Mouse (Mus musculus) embryonic facial prominence, embryonic 14.5 days (tissue): ENCODE results near the gene Cr2. TPM values are rescaled to one million over a fixed set of nuclear protein-coding genes. Genes with fewer than 3 reads are reported as not detected.
"Not testable (repeated sequence)": the region's sequence is repeated elsewhere in the genome, so short reads cannot be mapped to it uniquely, and the experiment has no call there.

ENCODE experiments used
- ATAC-seq: fragments of 200-750 bp; cut with Nextera tagmentation; 2 replicates; pipeline ENCODE4 v1.8.0; 2017; ENCODE audit warnings: low read depth, moderate number of reproducible peaks, moderate TSS enrichment
- DNase-seq: peaks from one replicate; pipeline ENCODE4 v3.0.0-alpha.2; 2015; ENCODE audit warnings: low spot score
- H3K27ac ChIP-seq: fragments of 300-500 bp; sonication (generic); replicated peaks from 2 replicates; pipeline ENCODE4 v1.5.1; 2014; ENCODE audit warnings: low read depth, mild to moderate bottlenecking, low read length, moderate library complexity
- H3K27me3 ChIP-seq: fragments of 300-500 bp; sonication (generic); replicated peaks from 2 replicates; pipeline ENCODE4 v1.6.1; 2014; ENCODE audit warnings: low read length; ENCODE audit not compliant: control insufficient read depth, insufficient read depth
- H3K36me3 ChIP-seq: fragments of 300-500 bp; sonication (generic); 2 replicates; pipeline ENCODE4 v1.6.1; 2014; ENCODE audit warnings: low read length, mixed read lengths; ENCODE audit not compliant: control insufficient read depth, insufficient read depth
- H3K4me1 ChIP-seq: fragments of 300-500 bp; sonication (generic); 2 replicates; pipeline ENCODE4 v1.6.1; 2014; ENCODE audit warnings: antibody characterized with exemption, low read length; ENCODE audit not compliant: control insufficient read depth, insufficient read depth
- H3K4me2 ChIP-seq: fragments of 300-500 bp; sonication (generic); 2 replicates; pipeline ENCODE4 v1.6.1; 2014; ENCODE audit warnings: low read depth, mild to moderate bottlenecking, low read length, moderate library complexity, mixed read lengths
- H3K4me3 ChIP-seq: fragments of 300-500 bp; sonication (generic); 2 replicates; pipeline ENCODE4 v1.5.1; 2014; ENCODE audit warnings: low read depth, mild to moderate bottlenecking, low read length
- H3K9ac ChIP-seq: fragments of 300-500 bp; sonication (generic); 2 replicates; pipeline ENCODE4 v1.6.1; 2014; ENCODE audit warnings: low read depth, mild to moderate bottlenecking, low read length, moderate library complexity, mixed read lengths
- H3K9me3 ChIP-seq: fragments of 300-500 bp; sonication (generic); 2 replicates; pipeline ENCODE4 v1.6.1; 2016; ENCODE audit warnings: low read length; ENCODE audit not compliant: control insufficient read depth
- WGBS: fragments of 180-500 bp; shearing (Covaris S2); extraction: QIAGEN DNeasy Blood & Tissue Kit; methylation state at CpG from one replicate; pipeline ENCODE4 v1.1.7; 2014; 5-methylcytosine and 5-hydroxymethylcytosine counted together
- polyA plus RNA-seq: library from polyadenylated mRNA; unstranded; fragments of >200 nt; fragmentation: Nextera tagmentation; extraction: Ambion mirVana; gene quantifications from 2 replicates; pipeline ENCODE4 v1.2.1, GENCODE M21; 2014

Cr2 gene
- polyA plus RNA-seq: 0.22 and 0.38 TPM in 2 replicates

DNA sequence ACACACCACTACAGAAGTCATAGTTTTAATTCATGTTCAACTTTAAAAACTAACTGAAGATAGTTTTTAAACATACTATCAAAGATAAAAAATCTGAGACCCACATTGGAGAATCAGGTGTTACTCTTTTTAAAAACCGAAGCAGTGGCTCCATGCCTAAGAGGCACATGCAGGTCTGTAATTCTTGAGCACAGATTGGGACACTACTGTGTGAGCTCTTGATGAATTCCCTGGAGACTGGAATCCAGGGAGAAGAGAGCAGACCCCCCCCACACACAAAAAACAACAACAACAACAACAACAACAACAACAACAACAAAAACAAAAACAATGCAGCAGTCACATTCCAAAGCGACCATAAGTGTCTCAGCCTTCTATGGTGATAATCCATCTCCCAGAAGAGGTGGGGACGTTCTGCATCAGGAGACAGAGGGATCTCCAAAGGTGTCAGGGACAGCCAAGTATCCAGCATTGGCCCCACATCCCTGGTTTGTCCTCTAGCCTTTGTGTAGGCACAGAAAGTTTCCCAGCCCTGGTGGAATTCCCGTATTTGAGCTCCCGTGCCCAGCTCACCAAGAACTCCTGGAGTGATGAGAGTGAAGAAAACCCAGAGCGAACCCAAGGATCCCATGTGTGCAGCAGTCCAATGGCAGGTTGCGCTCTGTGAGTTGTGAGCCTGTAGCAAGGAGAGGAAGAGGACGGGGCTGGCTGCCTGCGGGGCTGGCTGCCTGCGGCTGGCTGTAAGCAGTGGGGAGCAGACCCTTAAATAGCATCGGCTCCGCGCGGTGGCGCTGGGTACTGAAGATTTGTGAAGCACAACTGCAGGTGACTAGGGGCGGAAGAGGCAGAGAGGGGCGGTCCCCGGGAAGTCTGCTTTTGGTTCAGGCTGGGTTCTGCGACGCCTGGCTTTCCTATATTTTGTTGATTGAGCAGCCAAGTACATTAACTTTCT is at the start of gene Cr2:
Gene Cr2 (minus strand): TSS at position 737 of the 952 bp plus-strand sequence.
- H3K4me3 ChIP-seq: peak within 1 kb of the TSS; percentile 26
- no peaks in the 10 kb centered on the region for H3K9me3 ChIP-seq
- peak; percentile 79 for DNase-seq
- H3K4me1 ChIP-seq: no peaks in the 10 kb centered on the region
- H3K27me3 ChIP-seq: peaks cover 5% of the 10 kb centered on the region; the same call in 1 of the 2 replicates
- 10% methylated on average over 18 of the region's 20 CpGs for WGBS
- peak; percentile 94 for ATAC-seq
- H3K36me3 ChIP-seq: no peaks in the 10 kb centered on the region
- H3K9ac ChIP-seq: peak within 1 kb of the TSS; percentile 35; the same call in 1 of the 2 replicates
- H3K27ac ChIP-seq: no peak within 1 kb of the TSS
- H3K4me2 ChIP-seq: peak within 1 kb of the TSS; percentile 55

DNA sequence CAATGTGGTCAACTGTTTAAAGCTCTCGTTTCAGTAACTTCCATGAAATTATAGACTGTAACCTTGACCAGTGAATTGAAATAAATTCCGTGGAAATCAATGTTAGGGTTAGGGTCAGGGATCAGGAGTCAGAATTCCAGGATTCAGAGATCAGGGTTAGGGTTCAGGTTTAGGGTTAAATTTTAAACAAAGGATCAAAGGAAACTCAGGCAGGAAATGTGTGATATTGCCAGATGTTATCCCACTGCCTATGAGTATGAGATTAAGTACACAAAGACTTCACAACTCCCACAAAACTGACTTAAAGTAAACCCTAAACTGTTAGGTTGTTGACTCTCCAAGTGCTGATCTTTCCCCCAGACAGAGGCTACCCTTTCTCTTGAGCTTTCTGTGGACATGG is 45.3 kb upstream of the Cr2 start:
- Histone ChIP-seq H3K27ac (no peak overlapping the region), H3K27me3 (no peaks in the 10 kb centered on the region), H3K9me3 (no peaks in the 10 kb centered on the region), H3K36me3 (no peaks in the 10 kb centered on the region), H3K4me3 (no peak overlapping the region), H3K4me1 (no peaks in the 10 kb centered on the region), H3K4me2 (no peak overlapping the region), H3K9ac (no peak overlapping the region)
- ATAC-seq (no peak), DNase-seq (no peak)
- 40% methylated on average over 2 of the region's 2 CpGs for WGBS

DNA sequence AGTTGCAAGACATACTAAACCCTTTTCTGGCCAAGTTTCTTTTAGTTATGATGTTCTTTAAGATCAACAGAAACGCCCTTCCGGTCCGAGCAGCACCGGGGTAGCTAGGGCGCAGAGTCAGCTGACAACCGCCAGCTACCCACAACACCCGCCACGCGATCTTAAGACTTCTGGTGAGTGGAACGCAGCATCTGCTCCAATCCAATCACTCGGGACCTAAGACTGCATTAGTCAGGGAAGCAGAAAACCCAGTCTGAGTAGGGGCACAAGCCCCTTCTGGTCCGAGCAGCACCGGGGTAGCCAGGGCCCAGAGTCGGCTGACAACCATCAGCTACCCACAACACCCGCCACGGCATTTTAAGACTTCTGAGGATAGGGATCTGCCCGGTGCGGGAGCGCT is 36.3 kb upstream of the Cr2 start:
- not testable (repeated sequence) for H3K27ac ChIP-seq, H3K9me3 ChIP-seq, ATAC-seq, H3K4me1 ChIP-seq, H3K4me3 ChIP-seq, H3K9ac ChIP-seq, DNase-seq, H3K36me3 ChIP-seq, H3K27me3 ChIP-seq, H3K4me2 ChIP-seq
- WGBS: 57% methylated on average over 19 of the region's 19 CpGs

DNA sequence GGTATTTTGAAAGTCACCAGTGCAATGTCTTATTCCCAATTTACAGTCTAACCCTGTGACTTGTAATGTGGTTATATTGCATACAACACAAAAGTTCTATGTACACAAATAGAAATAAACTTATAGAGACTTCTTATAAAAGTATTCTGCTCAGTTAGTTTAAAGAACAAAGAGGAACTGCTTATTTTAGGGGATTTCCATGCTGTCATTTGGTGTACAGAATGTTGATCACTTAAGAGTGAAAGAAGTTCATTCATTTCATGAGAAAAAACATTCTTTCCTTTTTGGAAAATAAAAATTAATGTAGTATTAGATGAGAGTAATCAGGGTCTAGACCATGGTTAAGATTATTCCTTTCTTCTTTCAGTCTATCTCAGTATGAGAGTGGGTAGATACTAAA is 8.2 kb upstream of the Cr2 start:
- H3K27me3 ChIP-seq: no peaks in the 10 kb centered on the region
- H3K4me2 ChIP-seq: no peak overlapping the region
- no peak overlapping the region for H3K9ac ChIP-seq
- no peak overlapping the region for H3K4me3 ChIP-seq
- no peaks in the 10 kb centered on the region for H3K4me1 ChIP-seq
- no peaks in the 10 kb centered on the region for H3K9me3 ChIP-seq
- H3K27ac ChIP-seq: no peak overlapping the region
- no peaks in the 10 kb centered on the region for H3K36me3 ChIP-seq
- ATAC-seq: no peak
- DNase-seq: no peak

DNA sequence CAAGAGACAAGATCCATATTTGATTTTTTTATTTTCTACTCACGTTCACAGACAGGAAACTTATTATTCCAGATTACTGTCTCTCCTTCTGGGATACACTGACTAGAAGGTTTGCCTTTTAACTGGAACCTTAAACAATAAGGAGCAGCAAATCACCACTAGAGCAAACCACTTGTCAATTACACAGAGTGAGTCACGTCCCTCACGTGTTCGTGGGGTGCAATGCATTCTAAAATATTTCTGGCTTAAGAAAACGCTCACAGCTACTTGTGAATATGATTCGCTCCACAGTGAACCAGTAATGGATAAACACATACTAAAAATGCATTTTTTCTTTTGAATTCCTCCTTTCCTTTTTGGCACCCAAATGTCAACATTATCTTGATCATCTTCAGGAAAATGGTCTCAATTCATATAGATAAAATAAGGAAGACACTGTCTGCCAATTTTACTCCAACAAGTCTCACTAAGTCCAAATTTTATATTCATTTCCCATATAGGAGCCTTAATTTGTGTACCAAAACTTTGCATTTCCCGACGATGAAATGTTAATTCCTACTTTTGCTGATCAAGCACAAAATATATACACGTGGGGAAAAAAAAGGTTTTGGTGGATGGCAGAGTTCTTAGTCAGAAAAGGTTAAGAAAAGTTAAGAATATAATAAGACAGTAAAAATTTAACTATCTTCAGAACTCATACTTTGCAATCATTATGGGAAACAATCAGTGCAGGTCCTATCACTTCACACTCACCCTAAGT is 11.3 kb downstream of the Cr2 start:
- Histone ChIP-seq H3K27me3 (no peaks in the 10 kb centered on the region), H3K9me3 (no peaks in the 10 kb centered on the region), H3K4me1 (no peaks in the 10 kb centered on the region), H3K36me3 (no peaks in the 10 kb centered on the region), H3K27ac (no peak overlapping the region), H3K4me3 (no peak overlapping the region), H3K4me2 (no peak overlapping the region), H3K9ac (no peak overlapping the region)
- 80% methylated on average over 9 of the region's 9 CpGs for WGBS
- ATAC-seq: no peak
- no peak for DNase-seq

DNA sequence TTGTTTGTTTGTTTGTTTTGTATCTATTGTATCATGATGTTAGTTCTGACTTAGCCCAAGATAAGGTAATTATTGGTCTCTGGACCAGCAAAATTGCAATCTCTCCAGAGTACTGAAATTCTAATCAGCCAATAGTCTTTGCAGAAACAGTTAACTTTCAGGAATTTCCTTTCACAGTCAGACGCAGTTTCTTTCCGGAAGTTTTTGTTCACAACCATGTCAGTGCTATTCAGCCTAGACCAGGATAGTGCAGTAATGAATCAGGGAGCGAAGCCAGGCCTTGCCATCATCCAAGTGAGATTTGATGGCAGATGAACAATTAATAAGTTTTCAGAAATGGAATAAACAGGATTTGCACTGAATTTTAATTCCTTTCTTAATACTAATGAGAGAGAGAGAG is 44.4 kb downstream of the Cr2 start:
- 38% methylated on average over 3 of the region's 3 CpGs for WGBS
- peak; percentile 2 for DNase-seq
- Histone ChIP-seq H3K27me3 (no peaks in the 10 kb centered on the region), H3K27ac (peak overlapping the region; percentile 97; the same call in 1 of the 2 replicates), H3K9me3 (no peaks in the 10 kb centered on the region), H3K9ac (no peak overlapping the region), H3K4me2 (peak overlapping the region; percentile 66), H3K36me3 (peaks cover 11% of the 10 kb centered on the region), H3K4me3 (peak overlapping the region; percentile 54), H3K4me1 (0 out of 2 replicates have a peak, but pooled peaks cover 4% of the 10 kb centered on the region)
- ATAC-seq: no peak

DNA sequence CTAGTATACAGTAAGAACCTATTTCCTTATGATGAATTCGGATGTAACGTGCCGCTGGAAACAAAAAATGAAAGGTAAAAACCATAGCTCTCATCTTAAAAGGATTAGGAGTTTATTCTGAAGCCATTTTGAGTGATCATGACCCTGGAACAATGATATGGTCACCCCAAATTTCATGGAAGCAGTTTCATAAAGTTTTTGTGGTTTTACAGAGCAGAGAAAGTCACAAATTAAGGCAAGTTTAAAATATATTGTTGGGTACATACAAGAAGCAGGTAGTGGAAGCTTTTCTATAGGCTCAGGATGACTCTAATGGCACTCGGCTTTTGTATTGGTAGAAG is 44.9 kb downstream of the Cr2 start:
- Histone ChIP-seq H3K27ac (peak overlapping the region; percentile 97), H3K9ac (peak overlapping the region; percentile 88), H3K9me3 (no peaks in the 10 kb centered on the region), H3K36me3 (peaks cover 14% of the 10 kb centered on the region), H3K4me1 (0 out of 2 replicates have a peak, but pooled peaks cover 4% of the 10 kb centered on the region), H3K27me3 (no peaks in the 10 kb centered on the region), H3K4me3 (peak overlapping the region; percentile 54), H3K4me2 (peak overlapping the region; percentile 66)
- 24% methylated on average over 4 of the region's 4 CpGs for whole genome bisulfite sequencing
- DNase-seq: no peak
- ATAC-seq: no peak

DNA sequence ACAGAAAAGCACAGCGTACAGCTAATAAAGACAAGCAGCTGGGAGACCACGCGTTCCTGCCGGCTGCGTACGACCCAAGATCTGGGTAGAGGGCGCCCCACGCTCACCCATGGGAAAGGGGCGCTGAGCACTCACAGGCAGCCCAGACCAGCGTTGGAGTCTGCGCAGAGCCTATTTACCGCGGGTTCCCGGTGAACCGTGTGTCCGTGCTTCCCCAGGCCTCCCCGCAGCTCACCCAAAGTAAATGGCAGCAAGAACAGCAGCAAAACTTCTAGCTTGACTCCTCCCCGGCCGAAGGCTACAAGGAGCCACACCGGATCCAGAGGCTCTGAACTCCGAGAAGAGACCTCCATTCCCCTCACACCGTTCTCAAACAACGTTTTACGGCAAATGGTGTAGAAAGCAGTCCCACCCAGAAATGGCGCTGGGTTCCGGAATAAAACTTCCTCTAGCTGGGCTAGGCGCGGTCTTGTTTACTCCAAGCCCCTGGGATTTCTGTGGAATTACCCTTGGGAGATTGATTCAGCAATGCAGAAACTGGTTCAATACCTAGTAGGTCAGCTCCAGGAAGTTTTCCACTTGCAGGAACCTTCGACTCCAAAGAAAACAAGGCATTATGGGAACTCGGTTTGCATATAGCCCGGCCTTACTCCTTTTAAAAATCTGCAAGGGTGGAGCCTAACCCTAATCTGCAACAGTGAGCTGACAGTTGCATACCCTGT is 45.4 kb downstream of the Cr2 start, which contains the start of gene Cr1l:
Gene Cr1l (minus strand): TSS at position 634 of the 722 bp plus-strand sequence.
- ATAC-seq: peak; percentile 100
- WGBS: under 1% methylated on average over 31 of the region's 31 CpGs
- Histone ChIP-seq H3K27me3 (no peaks in the 10 kb centered on the region), H3K27ac (peak within 1 kb of the TSS; percentile 97), H3K4me3 (peak within 1 kb of the TSS; percentile 54), H3K4me2 (peak within 1 kb of the TSS; percentile 66), H3K9ac (peak within 1 kb of the TSS; percentile 88), H3K36me3 (peaks cover 15% of the 10 kb centered on the region), H3K9me3 (no peaks in the 10 kb centered on the region), H3K4me1 (0 out of 2 replicates have a peak, but pooled peaks cover 4% of the 10 kb centered on the region)
- DNase-seq: peak; percentile 97
